Mouse (Mus musculus) hindbrain, embryonic 16.5 days (tissue): ENCODE results near the gene Dcx. TPM values are rescaled to one million over a fixed set of nuclear protein-coding genes. Genes with fewer than 3 reads are reported as not detected.

ENCODE experiments used
- ATAC-seq: fragments of 200-750 bp; cut with Nextera tagmentation; 2 replicates; pipeline ENCODE4 v1.8.0; 2017; ENCODE audit warnings: moderate TSS enrichment, moderate library complexity
- H3K27ac ChIP-seq: fragments of 300-500 bp; sonication (generic); 2 replicates; pipeline ENCODE4 v1.5.1; 2014; ENCODE audit warnings: low read depth, mild to moderate bottlenecking, control low read depth, low read length, moderate library complexity
- H3K27me3 ChIP-seq: fragments of 300-500 bp; sonication (generic); replicated peaks from 2 replicates; pipeline ENCODE4 v1.6.1; 2014; ENCODE audit warnings: low read length; ENCODE audit not compliant: control insufficient read depth, insufficient read depth
- H3K36me3 ChIP-seq: fragments of 300-500 bp; sonication (generic); 2 replicates; pipeline ENCODE4 v1.6.1; 2014; ENCODE audit warnings: mild to moderate bottlenecking, low read length, moderate library complexity, mixed read lengths; ENCODE audit not compliant: control insufficient read depth, insufficient read depth
- H3K4me1 ChIP-seq: fragments of 300-500 bp; sonication (generic); 2 replicates; pipeline ENCODE4 v1.6.1; 2014; ENCODE audit warnings: low read depth, low read length; ENCODE audit not compliant: control insufficient read depth, insufficient read depth
- H3K4me2 ChIP-seq: fragments of 300-500 bp; sonication (generic); 2 replicates; pipeline ENCODE4 v1.6.1; 2014; ENCODE audit warnings: mild to moderate bottlenecking, low read length, control low read depth, moderate library complexity
- H3K4me3 ChIP-seq: fragments of 300-500 bp; sonication (generic); 2 replicates; pipeline ENCODE4 v1.5.1; 2014; ENCODE audit warnings: mild to moderate bottlenecking, low read length, control low read depth, moderate library complexity
- H3K9ac ChIP-seq: fragments of 300-500 bp; sonication (generic); 2 replicates; pipeline ENCODE4 v1.6.1; 2014; ENCODE audit warnings: low read depth, mild to moderate bottlenecking, control low read depth, low read length, moderate library complexity
- H3K9me3 ChIP-seq: fragments of 300-500 bp; sonication (generic); 2 replicates; pipeline ENCODE4 v1.6.1; 2014; ENCODE audit warnings: mild to moderate bottlenecking, low read length, moderate library complexity; ENCODE audit not compliant: control insufficient read depth
- WGBS: fragments of 180-500 bp; shearing (Covaris S2); extraction: QIAGEN DNeasy Blood & Tissue Kit; methylation state at CpG from one replicate; pipeline ENCODE4 v1.1.7; 2014; 5-methylcytosine and 5-hydroxymethylcytosine counted together
- polyA plus RNA-seq: library from polyadenylated mRNA; unstranded; fragments of >200 nt; fragmentation: Nextera tagmentation; extraction: Ambion mirVana; gene quantifications from 2 replicates; pipeline ENCODE4 v1.2.1, GENCODE M21; 2015

Dcx gene
- polyA plus RNA-seq, 1 experiment from 2014 or later: 230 TPM

- WGBS: 45% methylated on average over 7 of the region's 7 CpGs
- ATAC-seq: no peak
- Histone ChIP-seq H3K27ac (0 out of 2 replicates have a peak overlapping the region, but pooled peaks have one; percentile 23), H3K4me1 (peaks cover 5% of the 10 kb centered on the region), H3K9ac (no peak overlapping the region), H3K9me3 (no peaks in the 10 kb centered on the region), H3K4me2 (no peak overlapping the region), H3K4me3 (no peak overlapping the region), H3K27me3 (no peaks in the 10 kb centered on the region), H3K36me3 (no peaks in the 10 kb centered on the region)
These were observed 35.5 kb downstream of the Dcx start for GRCm38 (mm10) chrX:143897363-143898285.

- 68% methylated on average over 5 of the region's 5 CpGs for WGBS
- no peaks in the 10 kb centered on the region for H3K9me3 ChIP-seq
- peaks cover 5% of the 10 kb centered on the region for H3K4me1 ChIP-seq
- H3K4me2 ChIP-seq: no peak overlapping the region
- no peaks in the 10 kb centered on the region for H3K36me3 ChIP-seq
- no peak overlapping the region for H3K9ac ChIP-seq
- ATAC-seq: no peak
- no peaks in the 10 kb centered on the region for H3K27me3 ChIP-seq
- no peak overlapping the region for H3K27ac ChIP-seq
- no peak overlapping the region for H3K4me3 ChIP-seq
These were observed 36.2 kb downstream of the Dcx start for GRCm38 (mm10) chrX:143896936-143897335.

GRCm38 (mm10) chrX:143893180-143893579 lies 39.9 kb downstream of the Dcx start:
- H3K4me2 ChIP-seq: no peak overlapping the region
- no peaks in the 10 kb centered on the region for H3K9me3 ChIP-seq
- H3K4me1 ChIP-seq: peaks cover 5% of the 10 kb centered on the region
- H3K4me3 ChIP-seq: no peak overlapping the region
- H3K27ac ChIP-seq: no peak overlapping the region
- no peaks in the 10 kb centered on the region for H3K36me3 ChIP-seq
- WGBS: 55% methylated on average over 3 of the region's 3 CpGs
- no peaks in the 10 kb centered on the region for H3K27me3 ChIP-seq
- no peak for ATAC-seq
- no peak overlapping the region for H3K9ac ChIP-seq

GRCm38 (mm10) chrX:143885765-143886164 lies 47.3 kb downstream of the Dcx start:
- Histone ChIP-seq H3K9ac (no peak overlapping the region), H3K4me2 (no peak overlapping the region), H3K9me3 (no peaks in the 10 kb centered on the region), H3K4me3 (no peak overlapping the region), H3K36me3 (no peaks in the 10 kb centered on the region), H3K27me3 (no peaks in the 10 kb centered on the region), H3K27ac (no peak overlapping the region), H3K4me1 (no peaks in the 10 kb centered on the region)
- 55% methylated on average over 4 of the region's 4 CpGs for WGBS
- ATAC-seq: no peak

GRCm38 (mm10) chrX:143884953-143885352 lies 48.2 kb downstream of the Dcx start:
- Histone ChIP-seq H3K9ac (no peak overlapping the region), H3K27ac (no peak overlapping the region), H3K27me3 (no peaks in the 10 kb centered on the region), H3K9me3 (no peaks in the 10 kb centered on the region), H3K36me3 (no peaks in the 10 kb centered on the region), H3K4me2 (no peak overlapping the region), H3K4me3 (no peak overlapping the region), H3K4me1 (no peaks in the 10 kb centered on the region)
- peak; percentile 60; the same call in 1 of the 2 replicates for ATAC-seq
- 30% methylated on average over 3 of the region's 3 CpGs for WGBS

GRCm38 (mm10) chrX:143884299-143884698 lies 48.8 kb downstream of the Dcx start:
- H3K9ac ChIP-seq: no peak overlapping the region
- no peak overlapping the region for H3K4me3 ChIP-seq
- peak; percentile 58; the same call in 1 of the 2 replicates for ATAC-seq
- no peaks in the 10 kb centered on the region for H3K36me3 ChIP-seq
- no peak overlapping the region for H3K27ac ChIP-seq
- 64% methylated on average over 6 of the region's 6 CpGs for WGBS
- no peaks in the 10 kb centered on the region for H3K4me1 ChIP-seq
- H3K4me2 ChIP-seq: no peak overlapping the region
- no peaks in the 10 kb centered on the region for H3K27me3 ChIP-seq
- no peaks in the 10 kb centered on the region for H3K9me3 ChIP-seq

GRCm38 (mm10) chrX:143881806-143882468 lies 51.2 kb downstream of the Dcx start:
- Histone ChIP-seq H3K4me2 (no peak overlapping the region), H3K9ac (no peak overlapping the region), H3K27me3 (no peaks in the 10 kb centered on the region), H3K4me1 (no peaks in the 10 kb centered on the region), H3K9me3 (no peaks in the 10 kb centered on the region), H3K27ac (no peak overlapping the region), H3K4me3 (no peak overlapping the region), H3K36me3 (no peaks in the 10 kb centered on the region)
- ATAC-seq: peak; percentile 80
- 50% methylated on average over 4 of the region's 4 CpGs for WGBS

- no peak overlapping the region for H3K27ac ChIP-seq
- H3K36me3 ChIP-seq: no peaks in the 10 kb centered on the region
- no peak overlapping the region for H3K9ac ChIP-seq
- no peaks in the 10 kb centered on the region for H3K27me3 ChIP-seq
- no peak overlapping the region for H3K4me3 ChIP-seq
- no peaks in the 10 kb centered on the region for H3K9me3 ChIP-seq
- no peak for ATAC-seq
- no peaks in the 10 kb centered on the region for H3K4me1 ChIP-seq
- 80% methylated on average over 3 of the region's 3 CpGs for WGBS
- no peak overlapping the region for H3K4me2 ChIP-seq
These were observed 53.5 kb downstream of the Dcx start for GRCm38 (mm10) chrX:143879631-143880030.

GRCm38 (mm10) chrX:143867129-143867664 lies 65.9 kb downstream of the Dcx start:
- Histone ChIP-seq H3K9ac (no peak overlapping the region), H3K27me3 (no peaks in the 10 kb centered on the region), H3K4me2 (no peak overlapping the region), H3K4me1 (no peaks in the 10 kb centered on the region), H3K4me3 (no peak overlapping the region), H3K36me3 (no peaks in the 10 kb centered on the region), H3K9me3 (no peaks in the 10 kb centered on the region), H3K27ac (no peak overlapping the region)
- 85% methylated on average over 5 of the region's 5 CpGs for WGBS
- ATAC-seq: no peak
